Comparison of ENCODE assay signal across 8 mouse cellular contexts in genomic region chr13:23752742-23753172, GRCm38 (mm10). TPM values are rescaled to one million over a fixed set of nuclear protein-coding genes. Genes with fewer than 3 reads are reported as not detected.
DNase-seq lines count a peak whose midpoint lies in the region; ATAC-seq and TF ChIP-seq lines count a peak whose summit lies in the region.

No protein-coding gene starts in this region.

- no peaks in the 10 kb centered on the region for H3K27me3 ChIP-seq in lung, postnatal 0 days (replicated peaks; ENCODE audit: insufficient read depth, low read length)
- H3K27me3 ChIP-seq in embryonic facial prominence, embryonic 12.5 days: no peaks in the 10 kb centered on the region
- no peaks in the 10 kb centered on the region for H3K27me3 ChIP-seq in limb, embryonic 12.5 days
- H3K27me3 ChIP-seq in stomach, embryonic 16.5 days (ENCODE audit: control insufficient read depth, insufficient read depth, low read length): no peaks in the 10 kb centered on the region
- H3K27me3 ChIP-seq in kidney, adult 2 months (replicated peaks; ENCODE audit: control insufficient read depth, insufficient read depth, low read length): no peaks in the 10 kb centered on the region

- H3K4me1 ChIP-seq in lung, postnatal 0 days (ENCODE audit: insufficient read depth, low read depth, low read length): no peaks in the 10 kb centered on the region; the same call in 1 of the 2 replicates
- no peaks in the 10 kb centered on the region; the same call in none of the 2 replicates for H3K4me1 ChIP-seq in lung, adult 2 months (ENCODE audit: control insufficient read depth, insufficient read depth, low read length)
- peaks cover 5% of the 10 kb centered on the region; the same call in 1 of the 2 replicates for H3K4me1 ChIP-seq in embryonic facial prominence, embryonic 12.5 days
- peaks cover 17% of the 10 kb centered on the region for H3K4me1 ChIP-seq in limb, embryonic 12.5 days (replicated peaks)
- peaks cover 11% of the 10 kb centered on the region for H3K4me1 ChIP-seq in stomach, embryonic 16.5 days (ENCODE audit: control insufficient read depth, insufficient read depth, low read length)
- H3K4me1 ChIP-seq in kidney, adult 2 months (ENCODE audit: control insufficient read depth, insufficient read depth, low read length): peaks cover 6% of the 10 kb centered on the region; the same call in 1 of the 2 replicates

- WGBS in lung, postnatal 0 days: 2% methylated on average over 6 of the region's 6 CpGs
- 15% methylated on average over 6 of the region's 6 CpGs for WGBS in lung, adult 2 months
- WGBS in embryonic facial prominence, embryonic 12.5 days: under 1% methylated on average over 6 of the region's 6 CpGs
- 5% methylated on average over 6 of the region's 6 CpGs for WGBS in limb, embryonic 12.5 days
- 3% methylated on average over 6 of the region's 6 CpGs for WGBS in stomach, embryonic 16.5 days
- 21% methylated on average over 6 of the region's 6 CpGs for WGBS in kidney, adult 2 months

- no peak for TF ChIP-seq POLR2A in lung, adult 2 months (IDR thresholded peaks at IDR 0.05; ENCODE audit: borderline replicate concordance, extremely low read depth, low read depth, low read length)
- no peak for TF ChIP-seq POLR2A in kidney, adult 2 months (IDR thresholded peaks at IDR 0.05; ENCODE audit: low read depth, low read length)

- H3K9me3 ChIP-seq in lung, postnatal 0 days (ENCODE audit: low read length): no peaks in the 10 kb centered on the region
- H3K9me3 ChIP-seq in embryonic facial prominence, embryonic 12.5 days: no peaks in the 10 kb centered on the region
- H3K9me3 ChIP-seq in limb, embryonic 12.5 days: no peaks in the 10 kb centered on the region
- H3K9me3 ChIP-seq in stomach, embryonic 16.5 days (replicated peaks; ENCODE audit: control insufficient read depth, low read length): no peaks in the 10 kb centered on the region

- no peaks in the 10 kb centered on the region for H3K36me3 ChIP-seq in lung, postnatal 0 days (ENCODE audit: insufficient read depth, low read length)
- no peaks in the 10 kb centered on the region for H3K36me3 ChIP-seq in embryonic facial prominence, embryonic 12.5 days
- no peaks in the 10 kb centered on the region for H3K36me3 ChIP-seq in limb, embryonic 12.5 days
- H3K36me3 ChIP-seq in stomach, embryonic 16.5 days (ENCODE audit: control insufficient read depth, insufficient read depth, low read length): no peaks in the 10 kb centered on the region
- H3K36me3 ChIP-seq in kidney, adult 2 months (ENCODE audit: control insufficient read depth, insufficient read depth, low read length): no peaks in the 10 kb centered on the region

- TF ChIP-seq EP300 in lung, postnatal 0 days (IDR thresholded peaks at IDR 0.05): no peak

- H3K9ac ChIP-seq in lung, postnatal 0 days (replicated peaks; ENCODE audit: low read depth): no peak overlapping the region
- H3K9ac ChIP-seq in embryonic facial prominence, embryonic 12.5 days: peak overlapping the region; percentile 59
- peak overlapping the region; percentile 66 for H3K9ac ChIP-seq in limb, embryonic 12.5 days (replicated peaks)
- H3K9ac ChIP-seq in stomach, embryonic 16.5 days (ENCODE audit: low read length): peak overlapping the region; percentile 61

- TF ChIP-seq CTCF in lung, postnatal 0 days (IDR thresholded peaks at IDR 0.05): no peak
- no peak for TF ChIP-seq CTCF in lung, adult 2 months (IDR thresholded peaks at IDR 0.05; ENCODE audit: insufficient read depth, low read length)
- TF ChIP-seq CTCF in kidney, adult 2 months (conservative IDR thresholded peaks at IDR 0.05; ENCODE audit: insufficient read depth, insufficient read length, low read depth, low read length): no peak

- DNase-seq in lung, postnatal 0 days (ENCODE audit: low spot score): no peak
- no peak for DNase-seq in lung, adult 2 months
- DNase-seq in left cerebral cortex, postnatal 25 days (ENCODE audit: low spot score in 2 of 2): no peak
- DNase-seq in cerebellum, postnatal 36 days: no peak
- DNase-seq in kidney, adult 2 months: no peak

- no peak for ATAC-seq in lung, postnatal 0 days
- no peak for ATAC-seq in embryonic facial prominence, embryonic 12.5 days (ENCODE audit: insufficient number of reproducible peaks, insufficient read depth, low FRiP score, low TSS enrichment)
- ATAC-seq in limb, embryonic 12.5 days (ENCODE audit: insufficient number of reproducible peaks, insufficient read depth, low FRiP score, low TSS enrichment, low read depth): no peak
- no peak for ATAC-seq in stomach, embryonic 16.5 days (ENCODE audit: insufficient read depth, low FRiP score)

- peak overlapping the region; percentile 19; the same call in 1 of the 2 replicates for H3K4me2 ChIP-seq in lung, postnatal 0 days (replicated peaks; ENCODE audit: low read depth, low read length)
- H3K4me2 ChIP-seq in embryonic facial prominence, embryonic 12.5 days (replicated peaks): peak overlapping the region; percentile 57
- peak overlapping the region; percentile 60 for H3K4me2 ChIP-seq in limb, embryonic 12.5 days
- H3K4me2 ChIP-seq in stomach, embryonic 16.5 days (ENCODE audit: low read depth, low read length): peak overlapping the region; percentile 52

- intact Hi-C loops in left cerebral cortex, postnatal 25 days (cut with DNase I): loop anchor here (10.0 kb wide), 1 partner anchor 1968 kb away; the partner anchor contains the start of genes Hist1h1b, Hist1h2an, Hist1h2bp and Hist1h3i

- H3K27ac ChIP-seq in lung, postnatal 0 days (ENCODE audit: low read length): no peak overlapping the region
- peak overlapping the region; percentile 88 for H3K27ac ChIP-seq in embryonic facial prominence, embryonic 12.5 days
- H3K27ac ChIP-seq in limb, embryonic 12.5 days: peak overlapping the region; percentile 91
- H3K27ac ChIP-seq in stomach, embryonic 16.5 days (ENCODE audit: low read length): peak overlapping the region; percentile 78
- no peak overlapping the region for H3K27ac ChIP-seq in kidney, adult 2 months (ENCODE audit: insufficient read depth, low read depth, low read length)

- no peak overlapping the region for H3K4me3 ChIP-seq in lung, postnatal 0 days (ENCODE audit: low read depth, low read length)
- no peak overlapping the region for H3K4me3 ChIP-seq in lung, adult 2 months (replicated peaks; ENCODE audit: extremely low read depth, low read depth, low read length)
- H3K4me3 ChIP-seq in embryonic facial prominence, embryonic 12.5 days: peak overlapping the region; percentile 41
- peak overlapping the region; percentile 34 for H3K4me3 ChIP-seq in limb, embryonic 12.5 days (replicated peaks)
- H3K4me3 ChIP-seq in stomach, embryonic 16.5 days (replicated peaks; ENCODE audit: low read length): peak overlapping the region; percentile 41
- H3K4me3 ChIP-seq in kidney, adult 2 months (ENCODE audit: insufficient read depth, low read depth, low read length): no peak overlapping the region

RNA-seq across cellular contexts. Expression of gene Hist1h3b, which starts 0.7 kb away (rescaled TPM):
- 2.6 and 3.0 TPM in 2 replicates for polyA plus RNA-seq in lung, postnatal 0 days (2015; fragmentation: Nextera tagmentation; extraction: Ambion mirVana)
- polyA plus RNA-seq in lung, adult 2 months (2012; rRNA removed): 2.6 and 3.8 TPM in 2 replicates
- 14.0 and 23.7 TPM in 2 replicates for polyA plus RNA-seq in embryonic facial prominence, embryonic 12.5 days (2016; fragmentation: Nextera tagmentation; extraction: Ambion mirVana)
- polyA plus RNA-seq in limb, embryonic 12.5 days (2016; fragmentation: Nextera tagmentation; extraction: Ambion mirVana): 17.7 and 30.1 TPM in 2 replicates
- 7.0 and 7.5 TPM in 2 replicates for polyA plus RNA-seq in stomach, embryonic 16.5 days (2015; fragmentation: Nextera tagmentation; extraction: Ambion mirVana)
- total RNA-seq in left cerebral cortex, postnatal 25 days (2021): 10 to 100 TPM in 1 of 2 experiments, 1 to 10 TPM in 1; 9.3 to 14.5 TPM
- polyA plus RNA-seq in kidney, adult 2 months (2012; rRNA removed): 0.88 and 1.4 TPM in 2 replicates

RNA-seq across cellular contexts. Expression of gene Hist1h2ab, which starts 1.8 kb away (rescaled TPM):
- polyA plus RNA-seq in lung, postnatal 0 days (2015; fragmentation: Nextera tagmentation; extraction: Ambion mirVana): 5.3 and 6.1 TPM in 2 replicates
- polyA plus RNA-seq in lung, adult 2 months (2012; rRNA removed): 2.0 and 3.9 TPM in 2 replicates
- 58.7 and 62.9 TPM in 2 replicates for polyA plus RNA-seq in embryonic facial prominence, embryonic 12.5 days (2016; fragmentation: Nextera tagmentation; extraction: Ambion mirVana)
- 77.8 and 92.9 TPM in 2 replicates for polyA plus RNA-seq in limb, embryonic 12.5 days (2016; fragmentation: Nextera tagmentation; extraction: Ambion mirVana)
- 16.2 and 26.2 TPM in 2 replicates for polyA plus RNA-seq in stomach, embryonic 16.5 days (2015; fragmentation: Nextera tagmentation; extraction: Ambion mirVana)
- 10 to 100 TPM; 27.5 to 31.4 TPM for total RNA-seq in left cerebral cortex, postnatal 25 days (2021)
- polyA plus RNA-seq in kidney, adult 2 months (2012; rRNA removed): 1.3 and 1.5 TPM in 2 replicates

RNA-seq across cellular contexts. Expression of gene Hist1h4b, which starts 4.1 kb away (rescaled TPM):
- 0.57 and 0.73 TPM in 2 replicates for polyA plus RNA-seq in lung, postnatal 0 days (2015; fragmentation: Nextera tagmentation; extraction: Ambion mirVana)
- polyA plus RNA-seq in lung, adult 2 months (2012; rRNA removed): 2.5 and 2.8 TPM in 2 replicates
- 9.4 and 11.5 TPM in 2 replicates for polyA plus RNA-seq in embryonic facial prominence, embryonic 12.5 days (2016; fragmentation: Nextera tagmentation; extraction: Ambion mirVana)
- 9.1 and 10.7 TPM in 2 replicates for polyA plus RNA-seq in limb, embryonic 12.5 days (2016; fragmentation: Nextera tagmentation; extraction: Ambion mirVana)
- 1.2 and 3.7 TPM in 2 replicates for polyA plus RNA-seq in stomach, embryonic 16.5 days (2015; fragmentation: Nextera tagmentation; extraction: Ambion mirVana)
- total RNA-seq in left cerebral cortex, postnatal 25 days (2021): 10 to 100 TPM; 87.5 to 89.8 TPM
- polyA plus RNA-seq in kidney, adult 2 months (2012; rRNA removed): 3.1 and 5.3 TPM in 2 replicates

RNA-seq across cellular contexts. Expression of gene Hist1h2bb, which starts 6.2 kb away (rescaled TPM):
- 0.99 TPM in 1 of 2 replicates, not detected in the other for polyA plus RNA-seq in lung, postnatal 0 days (2015; fragmentation: Nextera tagmentation; extraction: Ambion mirVana)
- 2.5 and 2.6 TPM in 2 replicates for polyA plus RNA-seq in lung, adult 2 months (2012; rRNA removed)
- polyA plus RNA-seq in embryonic facial prominence, embryonic 12.5 days (2016; fragmentation: Nextera tagmentation; extraction: Ambion mirVana): 3.6 and 5.0 TPM in 2 replicates
- 6.3 and 6.7 TPM in 2 replicates for polyA plus RNA-seq in limb, embryonic 12.5 days (2016; fragmentation: Nextera tagmentation; extraction: Ambion mirVana)
- polyA plus RNA-seq in stomach, embryonic 16.5 days (2015; fragmentation: Nextera tagmentation; extraction: Ambion mirVana): 1.00 and 2.9 TPM in 2 replicates
- 10 to 100 TPM; 17.5 to 23.2 TPM for total RNA-seq in left cerebral cortex, postnatal 25 days (2021)
- 2.0 and 2.8 TPM in 2 replicates for polyA plus RNA-seq in kidney, adult 2 months (2012; rRNA removed)

RNA-seq across cellular contexts. Expression of gene Hist1h3c, which starts 7.4 kb away (rescaled TPM):
- 0.27 TPM in 1 of 2 replicates, not detected in the other for polyA plus RNA-seq in lung, postnatal 0 days (2015; fragmentation: Nextera tagmentation; extraction: Ambion mirVana)
- polyA plus RNA-seq in lung, adult 2 months (2012; rRNA removed): 1.2 and 2.9 TPM in 2 replicates
- polyA plus RNA-seq in embryonic facial prominence, embryonic 12.5 days (2016; fragmentation: Nextera tagmentation; extraction: Ambion mirVana): 19.2 and 19.3 TPM in 2 replicates
- polyA plus RNA-seq in limb, embryonic 12.5 days (2016; fragmentation: Nextera tagmentation; extraction: Ambion mirVana): 20.7 and 22.1 TPM in 2 replicates
- polyA plus RNA-seq in stomach, embryonic 16.5 days (2015; fragmentation: Nextera tagmentation; extraction: Ambion mirVana): 3.1 and 3.7 TPM in 2 replicates
- 1 to 10 TPM; 1.9 to 2.6 TPM for total RNA-seq in left cerebral cortex, postnatal 25 days (2021)
- 0.39 and 1.1 TPM in 2 replicates for polyA plus RNA-seq in kidney, adult 2 months (2012; rRNA removed)

Comparison
In these comparisons a context has a peak if more than half of its experiments do, and no peak if none do; other contexts are left out.
1. H3K27ac ChIP-seq: peak in embryonic facial prominence, embryonic 12.5 days (single experiment), limb, embryonic 12.5 days (single experiment) and stomach, embryonic 16.5 days (single experiment); none in lung, postnatal 0 days (single experiment) and kidney, adult 2 months (single experiment).
2. H3K4me3 ChIP-seq: peak in embryonic facial prominence, embryonic 12.5 days (single experiment), limb, embryonic 12.5 days (single experiment) and stomach, embryonic 16.5 days (single experiment); none in lung, postnatal 0 days (single experiment), lung, adult 2 months (single experiment) and kidney, adult 2 months (single experiment).
3. Peak in every context shown above with its lines, with median percentiles within 50 percentile points of each other: H3K4me2 ChIP-seq.